Mouse (Mus musculus) heart, embryonic 16.5 days (tissue): Measurements from ENCODE around the gene Ephx1. TPM values are rescaled to one million over a fixed set of nuclear protein-coding genes. Genes with fewer than 3 reads are reported as not detected.

Source experiments
- ATAC-seq: fragments of 200-750 bp; cut with Nextera tagmentation; replicated peaks from 2 replicates; pipeline ENCODE4 v1.8.0; 2017; ENCODE audit warnings: moderate number of reproducible peaks; ENCODE audit not compliant: insufficient read depth, low FRiP score; ENCODE audit errors: extremely low read depth
- H3K27ac ChIP-seq: fragments of 300-500 bp; sonication (generic); 2 replicates; pipeline ENCODE4 v1.5.1; 2014; ENCODE audit warnings: mild to moderate bottlenecking, low read length, control low read depth, moderate library complexity
- H3K27me3 ChIP-seq: fragments of 300-500 bp; sonication (generic); 2 replicates; pipeline ENCODE4 v1.6.1; 2014; ENCODE audit warnings: low read length, mixed read lengths; ENCODE audit not compliant: control insufficient read depth, insufficient read depth
- H3K36me3 ChIP-seq: fragments of 300-500 bp; sonication (generic); 2 replicates; pipeline ENCODE4 v1.6.1; 2014; ENCODE audit not compliant: control insufficient read depth, insufficient read depth
- H3K4me1 ChIP-seq: fragments of 300-500 bp; sonication (generic); 2 replicates; pipeline ENCODE4 v1.6.1; 2014; ENCODE audit warnings: low read length, mixed read lengths; ENCODE audit not compliant: control insufficient read depth, insufficient read depth
- H3K4me2 ChIP-seq: fragments of 300-500 bp; sonication (generic); 2 replicates; pipeline ENCODE4 v1.6.1; 2014; ENCODE audit warnings: low read depth, mild to moderate bottlenecking, control low read depth, low read length
- H3K4me3 ChIP-seq: fragments of 300-500 bp; sonication (generic); 2 replicates; pipeline ENCODE4 v1.5.1; 2014; ENCODE audit warnings: mild to moderate bottlenecking, control low read depth, low read length
- H3K9ac ChIP-seq: fragments of 300-500 bp; sonication (generic); 2 replicates; pipeline ENCODE4 v1.6.1; 2014; ENCODE audit warnings: low read length, control low read depth
- H3K9me3 ChIP-seq: fragments of 300-500 bp; sonication (generic); replicated peaks from 2 replicates; pipeline ENCODE4 v1.6.1; 2016; ENCODE audit warnings: low read length; ENCODE audit not compliant: control insufficient read depth
- WGBS: fragments of 180-500 bp; shearing (Covaris S2); extraction: QIAGEN DNeasy Blood & Tissue Kit; methylation state at CpG from one replicate; pipeline ENCODE4 v1.1.7; 2014; 5-methylcytosine and 5-hydroxymethylcytosine counted together
- polyA plus RNA-seq: library from polyadenylated mRNA; unstranded; fragments of >200 nt; fragmentation: Nextera tagmentation; extraction: Ambion mirVana; gene quantifications from 2 replicates; pipeline ENCODE4 v1.2.1, GENCODE M21; 2015

The Ephx1 gene
- polyA plus RNA-seq, result 10.3 and 11.3 TPM in 2 replicates

DNA sequence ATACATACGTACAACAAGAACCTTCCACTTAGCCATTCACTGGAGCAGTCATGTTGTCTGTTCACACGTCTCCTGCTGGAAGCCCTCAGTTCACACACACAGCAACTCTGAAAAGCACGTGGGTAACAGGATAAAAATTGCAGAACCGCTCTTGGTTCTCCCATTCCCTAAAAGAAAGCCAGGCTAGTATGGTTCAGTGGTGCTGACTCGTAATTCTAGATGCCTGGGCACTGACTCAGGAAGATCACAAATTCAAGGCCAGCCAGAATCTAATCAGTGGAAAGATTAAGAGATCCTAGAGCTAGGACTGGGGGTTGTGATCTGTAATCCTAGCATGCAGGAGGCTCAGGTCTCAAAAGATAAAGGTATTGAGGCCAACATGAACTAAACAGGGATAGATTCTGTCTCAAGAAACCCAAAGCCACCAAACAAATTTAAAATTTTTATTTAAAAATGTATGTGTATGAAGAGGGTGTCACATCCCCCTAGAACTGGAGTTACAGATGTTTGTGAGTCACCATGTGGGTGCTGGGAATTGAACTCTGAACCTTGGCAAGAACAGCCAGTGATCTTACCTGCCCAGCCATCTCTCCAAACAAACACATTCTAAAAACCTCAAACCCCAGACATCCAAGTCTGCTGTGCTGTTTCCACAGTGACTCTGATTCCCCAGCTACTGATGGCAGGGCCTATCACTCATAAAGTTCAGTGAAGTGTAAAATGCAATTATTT is at the start of gene Ephx1:
TSS of gene Ephx1 (minus strand) at position 149 of the 732 bp plus-strand sequence.
- Histone ChIP-seq H3K4me3 (no peak within 1 kb of the TSS), H3K36me3 (no peaks in the 10 kb centered on the region), H3K27me3 (peaks cover 2% of the 10 kb centered on the region; the same call in 1 of the 2 replicates), H3K4me1 (peaks cover 8% of the 10 kb centered on the region), H3K9me3 (no peaks in the 10 kb centered on the region), H3K9ac (no peak within 1 kb of the TSS), H3K4me2 (no peak within 1 kb of the TSS), H3K27ac (no peak within 1 kb of the TSS)
- 37% methylated on average over 5 of the region's 5 CpGs for WGBS
- ATAC-seq, result no peak

DNA sequence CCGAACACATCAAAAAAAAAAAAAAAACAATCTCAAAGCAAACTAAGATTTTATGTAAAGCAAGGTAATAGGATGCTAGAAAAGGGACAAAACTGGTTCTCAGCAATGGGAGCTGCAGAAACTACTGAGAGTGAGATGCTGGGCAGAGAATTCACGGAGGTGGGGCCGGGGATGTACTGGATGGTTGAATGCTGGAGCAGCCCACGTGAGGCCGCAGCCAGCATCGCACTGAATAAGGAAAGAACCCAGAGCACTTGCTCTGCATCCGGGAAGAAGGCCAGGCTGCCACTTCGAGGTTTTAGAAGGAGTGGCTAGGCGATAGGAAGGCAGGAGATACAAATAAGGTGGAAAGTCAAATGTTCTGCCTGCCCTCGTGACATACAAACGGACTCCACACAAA is 49.0 kb upstream of the Ephx1 start:
- no peak overlapping the region for H3K4me2 ChIP-seq
- H3K4me1 ChIP-seq, result no peaks in the 10 kb centered on the region
- H3K36me3 ChIP-seq, result no peaks in the 10 kb centered on the region
- H3K9ac ChIP-seq, result no peak overlapping the region
- no peak overlapping the region for H3K27ac ChIP-seq
- H3K9me3 ChIP-seq, result no peaks in the 10 kb centered on the region
- no peak for ATAC-seq
- H3K4me3 ChIP-seq, result no peak overlapping the region
- WGBS, result 57% methylated on average over 11 of the region's 11 CpGs
- no peaks in the 10 kb centered on the region for H3K27me3 ChIP-seq

DNA sequence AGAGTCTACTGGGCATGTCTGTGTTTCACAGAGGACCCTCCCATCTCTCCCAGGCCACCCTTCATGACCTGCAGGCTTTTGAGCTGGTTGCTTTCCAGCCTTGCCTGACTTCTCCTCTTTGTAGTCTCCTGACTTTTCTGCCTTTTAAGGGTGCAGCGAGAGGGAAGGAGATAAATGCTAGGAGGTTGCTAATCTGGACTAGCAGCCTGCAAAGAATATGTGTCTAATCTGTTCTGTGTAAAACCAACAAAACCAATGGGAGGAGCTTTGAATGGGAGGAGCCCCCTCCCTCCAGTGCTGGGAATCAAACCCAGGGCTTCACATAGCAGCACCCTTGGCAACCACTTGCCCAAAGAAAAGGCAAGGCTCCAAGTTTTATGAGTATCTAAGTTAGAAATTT is 47.6 kb upstream of the Ephx1 start:
- 48% methylated on average over 1 of the region's 1 CpGs for WGBS
- H3K4me2 ChIP-seq, result no peak overlapping the region
- no peaks in the 10 kb centered on the region for H3K9me3 ChIP-seq
- H3K27me3 ChIP-seq, result no peaks in the 10 kb centered on the region
- H3K27ac ChIP-seq, result no peak overlapping the region
- no peak overlapping the region for H3K4me3 ChIP-seq
- H3K9ac ChIP-seq, result no peak overlapping the region
- no peaks in the 10 kb centered on the region for H3K4me1 ChIP-seq
- no peaks in the 10 kb centered on the region for H3K36me3 ChIP-seq
- no peak for ATAC-seq

DNA sequence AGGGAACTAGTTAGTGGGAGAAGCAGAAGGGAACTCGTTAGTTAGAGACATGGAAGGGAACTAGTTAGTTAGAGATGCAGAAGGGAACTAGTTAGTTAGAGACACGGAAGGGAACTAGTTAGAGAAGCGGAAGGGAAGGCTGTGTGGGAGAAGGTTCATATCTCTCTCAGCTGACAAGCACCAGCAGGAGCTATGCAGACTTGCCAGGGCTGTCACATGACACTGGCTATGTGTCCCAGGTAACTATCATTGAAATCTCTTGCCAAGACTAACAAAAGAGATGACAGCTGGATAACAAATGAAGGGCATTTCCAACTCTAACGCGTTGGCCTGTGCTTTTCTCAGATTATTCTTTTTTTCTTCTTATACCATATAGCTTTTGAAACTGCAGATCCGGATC is 43.9 kb upstream of the Ephx1 start:
- Histone ChIP-seq H3K36me3 (no peaks in the 10 kb centered on the region), H3K4me3 (no peak overlapping the region), H3K27me3 (no peaks in the 10 kb centered on the region), H3K4me1 (no peaks in the 10 kb centered on the region), H3K9ac (no peak overlapping the region), H3K9me3 (no peaks in the 10 kb centered on the region), H3K27ac (no peak overlapping the region), H3K4me2 (no peak overlapping the region)
- WGBS, result 62% methylated on average over 6 of the region's 6 CpGs
- no peak for ATAC-seq

DNA sequence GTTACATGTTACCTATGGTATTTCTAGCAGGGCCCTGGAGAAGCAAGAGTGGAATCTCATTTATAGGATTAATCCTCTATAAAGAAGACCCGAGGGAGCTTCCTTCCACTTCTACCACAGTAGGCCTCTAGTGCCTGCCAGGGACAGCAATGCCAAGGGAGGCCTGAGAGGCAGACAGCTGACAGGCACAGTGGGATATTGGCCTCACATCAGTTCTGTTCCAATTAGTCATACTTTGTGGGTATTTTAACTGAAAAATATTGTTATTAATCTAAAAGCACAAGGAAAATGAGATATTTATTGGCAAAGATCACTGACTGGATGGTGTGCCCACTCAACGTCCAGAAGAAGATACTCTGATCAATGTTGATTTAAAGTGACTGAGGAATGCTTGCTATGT is 43.3 kb upstream of the Ephx1 start:
- ATAC-seq, result no peak
- WGBS, result 67% methylated on average over 2 of the region's 2 CpGs
- no peak overlapping the region for H3K4me2 ChIP-seq
- no peak overlapping the region for H3K27ac ChIP-seq
- H3K4me1 ChIP-seq, result no peaks in the 10 kb centered on the region
- H3K9ac ChIP-seq, result no peak overlapping the region
- H3K9me3 ChIP-seq, result no peaks in the 10 kb centered on the region
- H3K4me3 ChIP-seq, result no peak overlapping the region
- H3K27me3 ChIP-seq, result no peaks in the 10 kb centered on the region
- H3K36me3 ChIP-seq, result no peaks in the 10 kb centered on the region

DNA sequence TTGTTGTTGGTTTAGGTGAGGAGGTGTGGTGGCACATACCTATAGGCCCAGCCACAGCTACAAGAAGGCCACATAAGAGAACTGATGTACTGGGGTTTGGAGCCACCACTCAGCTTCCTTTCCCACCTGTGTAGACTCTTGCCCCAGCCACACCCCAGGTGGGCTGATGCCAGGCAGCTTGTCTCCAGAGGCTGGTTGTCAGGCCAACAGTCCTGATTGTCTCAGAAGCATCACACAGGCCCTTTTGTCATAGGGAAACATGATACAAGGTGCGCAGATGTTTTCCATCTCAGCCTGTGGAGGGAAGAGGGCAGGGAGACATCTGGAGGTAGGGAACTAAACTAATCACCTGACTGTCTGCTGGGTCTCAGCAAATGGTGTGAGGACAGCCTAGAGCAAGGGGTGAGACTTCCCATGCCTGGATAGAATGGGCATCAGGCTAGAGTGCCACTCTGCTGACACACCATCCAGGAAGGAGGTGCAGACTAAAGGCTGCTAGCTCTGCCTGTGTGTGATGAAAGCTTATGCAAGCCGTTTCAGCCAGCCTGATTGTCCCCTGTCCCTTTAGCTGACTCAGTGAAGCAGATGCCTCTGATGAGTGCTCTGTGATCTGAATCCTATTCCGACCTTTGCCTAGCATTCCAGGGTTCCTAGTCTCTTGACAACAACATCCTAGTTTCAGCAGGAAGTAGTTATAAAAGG is 41.2 kb upstream of the Ephx1 start:
- ATAC-seq, result no peak
- 48% methylated on average over 3 of the region's 3 CpGs for whole genome bisulfite sequencing

DNA sequence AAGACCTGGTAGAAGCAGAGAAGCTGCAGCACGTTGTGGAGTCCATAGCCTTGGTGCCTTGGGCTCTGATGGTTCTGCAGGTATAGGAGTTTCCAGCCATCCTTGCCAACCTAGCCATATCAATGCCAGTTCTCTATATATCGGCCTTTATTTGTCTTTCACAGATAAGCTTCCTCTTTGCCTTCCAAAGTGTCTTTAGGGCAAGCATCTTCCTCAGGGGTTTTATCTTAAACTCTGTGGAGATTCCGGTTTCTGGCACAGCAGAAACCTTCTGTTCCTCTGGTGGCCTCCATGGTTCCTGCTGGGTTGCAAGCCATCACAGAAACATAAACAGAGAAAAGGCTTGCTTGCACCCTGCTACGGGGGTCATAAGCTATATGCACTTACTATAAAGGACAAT is 32.2 kb upstream of the Ephx1 start:
- H3K4me2 ChIP-seq, result no peak overlapping the region
- 64% methylated on average over 4 of the region's 4 CpGs for WGBS
- H3K9me3 ChIP-seq, result no peaks in the 10 kb centered on the region
- H3K36me3 ChIP-seq, result no peaks in the 10 kb centered on the region
- no peak overlapping the region for H3K9ac ChIP-seq
- no peaks in the 10 kb centered on the region for H3K27me3 ChIP-seq
- H3K4me3 ChIP-seq, result no peak overlapping the region
- H3K27ac ChIP-seq, result no peak overlapping the region
- H3K4me1 ChIP-seq, result no peaks in the 10 kb centered on the region
- no peak for ATAC-seq

More for the DNA sequence above, 41.2 kb upstream of the Ephx1 start:
- Histone ChIP-seq H3K4me2 (no peak overlapping the region), H3K4me3 (no peak overlapping the region), H3K9me3 (no peaks in the 10 kb centered on the region), H3K36me3 (no peaks in the 10 kb centered on the region), H3K4me1 (no peaks in the 10 kb centered on the region), H3K9ac (no peak overlapping the region), H3K27ac (no peak overlapping the region), H3K27me3 (no peaks in the 10 kb centered on the region)

DNA sequence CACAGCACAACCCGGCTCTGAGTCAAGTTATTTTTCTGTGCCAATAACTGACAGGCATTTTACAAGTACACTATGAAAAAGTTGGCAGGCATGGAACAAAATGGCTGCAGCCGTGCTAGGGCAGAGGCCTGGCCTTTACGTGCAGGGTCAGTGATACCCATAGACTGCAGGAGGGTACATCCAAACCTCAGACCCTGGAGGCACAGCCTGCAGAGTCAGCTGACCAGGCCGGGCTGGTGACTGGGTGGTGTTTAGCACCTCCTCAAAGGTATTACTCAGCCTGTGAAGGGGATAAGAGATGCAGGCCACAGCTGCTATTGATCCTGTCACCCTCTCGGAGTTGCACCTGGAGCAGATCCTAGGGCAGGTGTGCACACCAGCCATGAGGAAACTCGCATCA is 30.2 kb upstream of the Ephx1 start, which contains the start of gene 9130409I23Rik:
TSS of gene 9130409I23Rik (plus strand) at position 301 of the 400 bp plus-strand sequence.
- ATAC-seq, result no peak
- Histone ChIP-seq H3K4me1 (no peaks in the 10 kb centered on the region), H3K27ac (no peak within 1 kb of the TSS), H3K4me3 (no peak within 1 kb of the TSS), H3K27me3 (no peaks in the 10 kb centered on the region), H3K4me2 (no peak within 1 kb of the TSS), H3K9ac (no peak within 1 kb of the TSS), H3K9me3 (no peaks in the 10 kb centered on the region), H3K36me3 (no peaks in the 10 kb centered on the region)
- 73% methylated on average over 6 of the region's 6 CpGs for WGBS

DNA sequence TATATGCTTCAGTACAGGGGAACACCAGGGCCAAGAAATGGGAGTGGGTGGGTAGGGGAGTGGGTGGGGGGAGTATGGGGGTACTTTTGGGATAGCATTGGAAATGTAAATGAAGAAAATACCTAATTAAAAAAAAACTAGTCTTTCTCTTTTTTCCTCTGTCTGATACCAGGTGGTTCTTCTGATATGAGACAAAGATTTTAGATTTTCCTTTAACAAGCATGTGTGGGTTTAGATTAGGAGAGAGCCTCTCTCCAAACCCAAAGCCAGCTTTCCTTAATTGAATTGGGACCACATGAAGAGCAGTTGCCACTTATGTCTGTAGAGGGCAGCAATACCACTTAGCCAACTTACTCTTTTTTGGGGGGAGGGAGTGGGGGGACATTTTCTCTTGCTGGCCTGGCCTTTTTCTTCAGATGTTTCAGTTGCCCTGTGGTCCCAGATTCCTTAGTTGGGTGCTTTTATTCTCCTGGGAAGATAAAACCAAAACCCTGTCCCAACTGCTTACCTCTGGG is 28.7 kb upstream of the Ephx1 start:
- H3K4me2 ChIP-seq, result no peak overlapping the region
- no peaks in the 10 kb centered on the region for H3K9me3 ChIP-seq
- no peak for ATAC-seq
- H3K36me3 ChIP-seq, result no peaks in the 10 kb centered on the region
- no peak overlapping the region for H3K9ac ChIP-seq
- H3K27me3 ChIP-seq, result no peaks in the 10 kb centered on the region
- H3K4me3 ChIP-seq, result no peak overlapping the region
- H3K4me1 ChIP-seq, result no peaks in the 10 kb centered on the region
- no peak overlapping the region for H3K27ac ChIP-seq
